Mouse (Mus musculus) cerebellum, adult 9-11 months (tissue): Measurements from ENCODE around the gene Fgfr2.

Experiments
- DNase-seq: peaks from one replicate; pipeline ENCODE4 v3.0.0; 2022

Gene Fgfr2

GRCm38 (mm10) chr7:130831586-130831985, 2291.6 kb downstream of the Fgfr2 start:
- DNase-seq: no peak

DNA sequence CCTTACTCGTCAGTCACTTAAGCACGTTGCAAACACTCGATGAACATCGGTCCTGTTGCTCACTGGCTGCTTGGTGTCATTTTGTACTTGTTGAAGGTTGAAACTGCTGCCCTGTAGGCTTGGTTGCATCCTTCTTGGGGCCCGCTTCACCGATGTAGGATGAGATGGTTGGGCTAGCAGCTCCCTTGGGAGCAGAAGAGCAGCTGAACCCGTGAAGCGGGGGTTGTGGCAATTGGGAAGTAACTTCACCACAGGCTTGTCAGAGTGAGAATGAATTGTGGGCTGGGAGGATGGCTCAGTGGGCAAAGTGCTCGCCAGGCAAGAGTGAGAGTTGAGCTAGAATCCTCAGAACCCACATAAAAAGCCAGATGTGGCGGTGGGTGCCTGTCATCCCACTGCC, 2294.7 kb downstream of the Fgfr2 start:
- DNase-seq: no peak

- no peak for DNase-seq
Measured at GRCm38 (mm10) chr7:130827844-130828403, 2295.2 kb downstream of the Fgfr2 start.

GRCm38 (mm10) chr7:130827431-130827830, 2295.7 kb downstream of the Fgfr2 start:
- peak; percentile 49 for DNase-seq

DNA sequence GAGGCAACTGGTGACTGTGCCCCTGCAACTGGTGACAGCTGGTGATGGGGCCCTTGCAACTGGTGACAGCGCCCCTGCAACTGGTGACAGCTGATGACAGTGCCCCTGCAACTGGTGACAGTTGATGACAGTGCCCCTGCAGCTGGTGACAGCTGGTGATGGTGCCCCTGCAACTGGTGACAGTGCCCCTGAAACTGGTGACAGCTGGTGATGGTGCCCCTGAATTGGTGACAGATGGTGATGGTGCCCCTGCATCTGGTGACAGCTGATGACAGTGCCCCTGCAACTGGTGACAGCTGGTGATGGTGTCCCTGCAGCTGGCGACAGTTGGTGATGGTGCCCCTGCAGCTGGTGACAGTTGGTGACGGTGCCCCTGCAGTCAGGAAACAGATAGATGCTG, 2296.8 kb downstream of the Fgfr2 start:
- DNase-seq: no peak

GRCm38 (mm10) chr7:130823992-130824391, 2299.2 kb downstream of the Fgfr2 start:
- no peak for DNase-seq

GRCm38 (mm10) chr7:130819624-130820023, 2303.5 kb downstream of the Fgfr2 start:
- no peak for DNase-seq

DNA sequence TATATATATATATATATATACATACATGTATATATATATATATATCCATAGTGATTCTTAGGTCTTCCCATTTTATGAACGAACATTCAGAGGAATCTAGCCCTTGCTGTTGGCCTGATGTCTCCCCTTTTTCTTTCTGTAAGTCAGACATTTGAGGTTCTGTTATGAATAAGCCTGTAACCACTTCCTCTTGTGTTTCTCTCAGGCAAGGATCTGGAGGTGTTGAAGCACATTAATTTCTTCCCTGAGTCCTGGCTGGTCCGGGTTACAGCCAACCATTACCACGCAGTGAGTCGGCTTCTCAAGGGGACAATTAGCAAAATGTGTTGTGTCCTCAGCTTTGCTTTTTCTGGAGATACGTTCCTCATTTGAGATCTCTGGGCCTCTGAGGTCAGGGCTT, 2304.3 kb downstream of the Fgfr2 start:
- no peak for DNase-seq

GRCm38 (mm10) chr7:130816243-130816642, 2306.9 kb downstream of the Fgfr2 start:
- DNase-seq: no peak

DNA sequence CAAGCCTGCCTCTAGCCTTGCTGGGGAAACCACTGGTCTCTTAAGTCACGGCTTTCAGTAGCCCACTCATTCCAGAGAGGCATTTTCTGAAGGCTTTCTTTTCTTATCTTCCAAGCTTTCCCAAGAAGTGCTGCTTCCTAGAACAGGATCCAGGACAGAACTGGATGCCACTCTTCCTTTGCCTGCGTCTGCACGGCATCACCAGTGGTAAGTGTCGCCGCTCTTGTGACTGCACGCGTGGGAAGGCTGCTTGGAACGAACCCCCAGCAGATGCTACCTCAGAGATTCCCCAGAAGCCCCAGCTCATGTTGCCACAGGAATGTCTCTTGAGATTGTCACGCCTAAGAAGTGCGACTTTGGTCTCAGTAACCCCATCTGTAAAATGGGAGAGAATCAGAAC, 2307.5 kb downstream of the Fgfr2 start:
- no peak for DNase-seq

GRCm38 (mm10) chr7:130812407-130812806, 2310.7 kb downstream of the Fgfr2 start:
- DNase-seq: no peak

DNA sequence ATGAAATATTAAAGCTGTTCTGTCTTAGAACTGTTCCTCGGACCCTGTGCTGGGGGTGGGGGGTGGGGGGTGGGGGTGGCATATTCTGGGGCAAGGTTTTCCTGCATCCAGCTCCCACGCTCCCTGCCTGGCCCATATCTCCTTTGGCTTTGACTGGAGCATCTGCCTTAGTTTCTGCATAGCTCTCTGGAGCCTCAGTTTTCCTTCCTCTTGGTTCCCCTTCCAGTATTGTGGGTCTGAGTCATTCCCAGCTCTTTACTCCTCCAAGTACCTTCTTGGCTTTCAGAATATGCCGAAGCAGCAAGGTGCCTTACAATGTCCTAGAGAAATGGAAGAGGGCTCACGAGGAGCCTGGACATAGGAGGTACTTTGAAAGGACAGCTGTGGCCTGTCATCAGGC, 2312.9 kb downstream of the Fgfr2 start:
- DNase-seq: no peak

DNA sequence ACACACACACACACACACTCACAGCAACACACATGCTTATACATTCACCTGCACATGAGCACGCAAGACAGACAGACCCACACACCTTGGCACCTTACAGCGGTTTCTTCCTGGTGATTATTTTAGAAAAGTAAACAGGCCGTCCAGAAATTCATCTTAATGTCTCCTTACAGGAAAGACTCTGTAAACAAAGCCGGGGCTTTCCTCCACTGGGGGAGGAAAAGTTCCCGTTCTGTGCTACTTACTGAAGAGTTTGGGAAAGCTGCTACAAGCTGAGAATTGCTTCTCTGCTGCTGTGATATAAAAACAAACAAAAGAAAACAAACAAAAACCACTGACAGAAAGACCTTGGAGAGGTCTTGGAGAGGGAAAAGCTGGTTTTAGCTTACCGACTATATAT, 2314.5 kb downstream of the Fgfr2 start:
- DNase-seq: no peak

GRCm38 (mm10) chr7:130807749-130808148, 2315.4 kb downstream of the Fgfr2 start:
- DNase-seq: no peak

DNA sequence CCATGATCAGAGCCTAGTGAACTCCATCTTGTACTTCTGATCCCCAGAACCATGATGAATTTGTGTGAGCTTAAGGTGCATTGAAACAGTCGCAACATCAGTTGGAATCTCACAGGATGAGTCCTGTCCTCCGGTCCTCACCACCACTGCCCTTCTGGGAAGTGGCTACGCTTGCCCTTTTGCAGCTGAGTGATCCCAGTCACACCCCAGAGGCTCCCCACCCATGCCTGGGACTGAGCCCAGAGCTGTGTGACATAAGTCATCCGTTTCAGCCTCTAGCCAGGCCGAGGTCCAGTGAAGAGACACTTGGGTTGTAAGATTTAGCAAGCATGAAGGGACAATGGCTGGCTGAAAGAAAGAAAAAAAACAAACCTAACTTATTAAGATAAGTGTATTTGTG, 2318.2 kb downstream of the Fgfr2 start:
- no peak for DNase-seq

GRCm38 (mm10) chr7:130803251-130803825, 2319.8 kb downstream of the Fgfr2 start:
- no peak for DNase-seq

DNA sequence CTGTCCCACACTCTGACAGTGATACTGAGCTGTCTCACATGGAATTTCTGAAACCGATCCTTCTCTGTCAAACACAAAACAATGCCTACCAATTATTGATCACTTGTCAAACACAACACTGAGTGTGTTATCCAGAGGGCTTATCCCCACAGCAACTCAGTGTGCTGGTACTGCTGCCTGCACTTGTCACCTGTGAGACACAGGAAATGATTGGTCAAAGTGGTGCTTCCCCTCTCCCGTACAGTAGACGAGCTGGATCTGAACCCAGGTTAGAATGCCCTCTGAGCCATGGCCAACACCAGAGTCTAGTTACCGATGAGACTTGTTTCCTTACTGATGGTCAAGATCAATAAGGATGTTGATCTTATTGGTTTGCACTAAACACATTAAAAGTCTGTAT, 2321.3 kb downstream of the Fgfr2 start:
- DNase-seq: no peak

DNA sequence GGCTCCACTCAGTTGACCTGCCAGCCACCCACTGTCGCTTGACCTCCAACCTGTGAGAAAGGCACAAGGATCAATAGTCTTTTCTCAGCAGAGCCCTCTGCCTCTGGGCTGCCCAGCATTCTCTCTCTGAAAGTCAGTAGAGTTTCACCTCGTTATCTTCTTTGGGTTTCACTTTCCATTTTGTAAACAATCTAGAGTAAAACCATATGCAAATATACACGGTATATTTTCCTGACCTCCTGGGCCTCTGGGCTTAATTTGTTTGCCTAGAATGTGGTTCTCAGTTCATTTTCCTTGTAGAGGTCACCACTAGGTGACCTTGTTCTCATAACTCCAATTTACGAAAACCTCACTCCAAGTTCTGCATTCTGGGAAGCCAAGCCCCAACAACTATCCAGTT, 2322.5 kb downstream of the Fgfr2 start:
- DNase-seq: no peak

DNA sequence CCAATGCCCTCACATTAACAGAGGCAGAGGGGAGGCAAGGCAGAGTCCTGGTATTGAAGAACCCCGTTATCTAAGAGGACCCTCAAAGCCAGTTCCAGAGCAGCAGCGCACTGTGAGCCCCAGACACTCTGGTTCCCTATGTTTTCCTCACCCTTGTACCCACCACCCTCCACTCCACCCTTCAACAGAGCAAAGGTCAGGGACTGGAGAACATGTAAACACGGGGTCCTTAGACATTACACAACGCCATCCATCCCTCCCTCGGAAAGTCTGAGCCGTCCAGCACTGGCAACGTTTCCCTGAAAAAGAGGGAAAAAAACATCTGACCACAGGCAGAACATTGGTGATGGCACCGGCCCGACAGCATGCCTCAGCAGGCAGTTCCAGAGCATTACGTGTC, 2323.7 kb downstream of the Fgfr2 start:
- no peak for DNase-seq

GRCm38 (mm10) chr7:130797524-130797923, 2325.6 kb downstream of the Fgfr2 start:
- DNase-seq: no peak

DNA sequence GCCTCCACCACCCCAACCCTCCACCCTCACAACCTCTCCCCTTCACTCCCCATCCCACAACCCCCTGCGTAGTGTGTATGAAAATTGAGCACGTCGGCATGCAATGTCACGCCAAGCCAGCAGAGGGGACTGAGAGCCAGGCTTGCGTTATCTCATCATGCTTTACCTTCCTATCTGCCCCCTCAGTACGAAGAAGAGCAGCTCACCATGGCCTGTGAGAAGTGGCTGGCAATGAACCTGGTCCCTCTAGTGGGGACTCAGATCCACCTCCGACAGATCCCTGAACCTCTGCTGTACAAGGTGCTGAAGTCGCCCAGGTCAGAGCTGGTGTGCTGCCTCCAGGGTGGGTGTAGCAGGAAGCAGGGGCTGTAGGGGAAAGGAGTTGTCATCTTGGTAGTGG, 2326.4 kb downstream of the Fgfr2 start:
- no peak for DNase-seq

- DNase-seq: no peak
Measured at GRCm38 (mm10) chr7:130793671-130794070, 2329.5 kb downstream of the Fgfr2 start.

DNA sequence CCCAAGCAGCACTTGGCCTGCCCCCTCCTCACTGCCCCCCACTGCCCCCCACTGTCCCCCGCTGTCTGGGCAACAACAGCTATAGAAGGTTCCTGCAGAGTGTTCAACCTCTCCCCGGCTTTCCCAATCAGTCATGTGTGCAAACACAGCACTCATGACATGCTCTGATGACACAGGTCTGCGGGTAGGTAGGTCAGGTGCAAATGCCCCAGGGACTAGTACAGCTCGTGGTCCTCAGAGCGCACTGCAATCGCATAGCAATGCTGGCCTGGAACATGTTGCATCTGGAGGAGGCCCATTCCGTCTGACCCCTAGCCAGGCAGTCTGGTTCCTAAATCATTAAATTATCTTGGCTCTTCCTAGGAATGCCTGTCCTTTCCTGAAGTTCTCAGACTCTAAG, 2333.7 kb downstream of the Fgfr2 start:
- DNase-seq: no peak

DNA sequence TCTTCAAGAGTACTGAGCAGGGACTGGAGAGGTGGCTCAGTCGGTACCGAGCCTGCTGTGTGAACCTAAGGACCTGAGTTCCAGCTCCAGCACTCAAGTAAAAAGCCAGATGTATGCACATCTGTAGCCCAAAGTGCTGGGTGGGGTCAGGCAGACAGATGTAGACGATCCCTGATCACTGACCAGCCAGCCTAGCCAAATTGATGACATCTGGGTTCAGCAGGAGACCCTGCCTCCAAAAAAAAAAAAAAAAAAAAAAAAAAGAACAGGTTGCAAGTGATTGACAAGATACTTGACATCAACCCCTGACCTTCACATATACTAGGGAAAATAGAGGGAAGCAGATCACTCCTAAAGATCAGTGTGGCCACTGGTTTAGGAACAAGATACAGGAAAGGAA, 2334.2 kb downstream of the Fgfr2 start:
- no peak for DNase-seq

GRCm38 (mm10) chr7:130787537-130787936, 2335.6 kb downstream of the Fgfr2 start:
- no peak for DNase-seq
